Mouse (Mus musculus) liver, adult 2 months (tissue): ENCODE data around the gene Rb1.

Experiments used
- CTCF ChIP-seq: fragments of 200-500 bp; IDR thresholded peaks from 2 replicates; pipeline ENCODE4 v1.5.1; 2011; ENCODE audit warnings: low read depth, low read length, control low read depth
- POLR2A ChIP-seq: fragments of 200-500 bp; IDR thresholded peaks from 2 replicates; pipeline ENCODE4 v1.6.1; 2011; ENCODE audit warnings: low read length, control low read depth; ENCODE audit not compliant: insufficient read depth; ENCODE audit errors: extremely low read depth

- TF ChIP-seq CTCF (no peak), POLR2A (no peak)
These were observed 70.1 kb downstream of the Rb1 start for GRCm38 (mm10) chr14:73255426-73255970.
